Mouse (Mus musculus) heart, postnatal 0 days (tissue): Measurements from ENCODE around the gene Nelfcd. TPM values are rescaled to one million over a fixed set of nuclear protein-coding genes. Genes with fewer than 3 reads are reported as not detected.

Experiments
- ATAC-seq: fragments of 200-750 bp; cut with Nextera tagmentation; 2 replicates; pipeline ENCODE4 v1.8.0; 2017; ENCODE audit warnings: low read depth, moderate number of reproducible peaks, moderate library complexity; ENCODE audit not compliant: insufficient read depth
- DNase-seq: peaks from one replicate; pipeline ENCODE4 v3.0.0-alpha.2; 2016; ENCODE audit warnings: low spot score
- H3K27ac ChIP-seq: fragments of 300-500 bp; sonication (generic); 2 replicates; pipeline ENCODE4 v1.5.1; 2014; ENCODE audit warnings: low read depth, mild to moderate bottlenecking
- H3K27me3 ChIP-seq: fragments of 300-500 bp; sonication (generic); 2 replicates; pipeline ENCODE4 v1.6.1; 2014; ENCODE audit warnings: low read length, mixed read lengths; ENCODE audit not compliant: control insufficient read depth, insufficient read depth
- H3K36me3 ChIP-seq: fragments of 300-500 bp; sonication (generic); replicated peaks from 2 replicates; pipeline ENCODE4 v1.6.1; 2014; ENCODE audit warnings: low read length, mixed read lengths; ENCODE audit not compliant: control insufficient read depth, insufficient read depth
- H3K4me1 ChIP-seq: fragments of 300-500 bp; sonication (generic); 2 replicates; pipeline ENCODE4 v1.6.1; 2014; ENCODE audit warnings: antibody characterized with exemption; ENCODE audit not compliant: control insufficient read depth, insufficient read depth
- H3K4me2 ChIP-seq: fragments of 300-500 bp; sonication (generic); 2 replicates; pipeline ENCODE4 v1.6.1; 2014; ENCODE audit warnings: low read depth, mild to moderate bottlenecking, low read length, moderate library complexity
- H3K4me3 ChIP-seq: fragments of 300-500 bp; sonication (generic); 2 replicates; pipeline ENCODE4 v1.5.1; 2014; ENCODE audit warnings: low read depth, low read length
- H3K9ac ChIP-seq: fragments of 300-500 bp; sonication (generic); replicated peaks from 2 replicates; pipeline ENCODE4 v1.6.1; 2014; ENCODE audit warnings: low read depth, low read length, mixed read lengths
- H3K9me3 ChIP-seq: fragments of 300-500 bp; sonication (generic); replicated peaks from 2 replicates; pipeline ENCODE4 v1.6.1; 2016; ENCODE audit warnings: low read length; ENCODE audit not compliant: control insufficient read depth
- CTCF ChIP-seq: IDR thresholded peaks from 2 replicates; pipeline ENCODE4 v1.5.1; 2016; ENCODE audit warnings: antibody characterized with exemption, control low read depth, low read depth
- EP300 ChIP-seq: IDR thresholded peaks from 2 replicates; pipeline ENCODE4 v1.6.1; 2016; ENCODE audit warnings: antibody characterized with exemption, low read depth
- WGBS: fragments of 180-500 bp; shearing (Covaris S2); extraction: QIAGEN DNeasy Blood & Tissue Kit; methylation state at CpG from one replicate; pipeline ENCODE4 v1.1.7; 2014; 5-methylcytosine and 5-hydroxymethylcytosine counted together
- polyA plus RNA-seq: library from polyadenylated mRNA; unstranded; fragments of >200 nt; fragmentation: Nextera tagmentation; extraction: Ambion mirVana; gene quantifications from 2 replicates; pipeline ENCODE4 v1.2.1, GENCODE M21; 2015
- total RNA-seq: library from RNA; depleted of rRNA; stranded (reverse); fragments of >200 nt; gene quantifications from 2 replicates; pipeline ENCODE4 v1.2.3, GENCODE M21; 2014; ENCODE audit warnings: low replicate concordance

Nelfcd gene
- total and polyA plus RNA-seq, 2 experiments from 2014 or later: 30.1 to 60.4 TPM

DNA sequence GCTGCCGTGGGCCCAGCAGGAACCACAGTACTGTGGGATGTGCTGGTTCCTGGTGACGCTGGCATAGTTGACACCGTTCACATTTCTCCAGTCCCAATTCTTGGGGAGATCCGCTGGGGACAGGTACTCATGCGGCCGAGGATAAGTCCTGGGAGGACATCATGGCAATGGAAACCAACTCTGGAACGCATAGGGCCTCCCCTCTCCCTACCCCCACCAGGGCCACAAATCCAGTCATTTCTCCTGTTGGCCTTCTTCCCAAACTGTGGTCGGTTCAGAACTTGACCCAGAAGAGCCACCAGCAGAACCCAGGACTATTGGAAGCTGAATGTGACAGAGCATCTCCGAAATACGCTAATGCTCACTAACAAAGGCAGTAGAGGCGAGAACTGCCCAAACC, 22.6 kb downstream of the Nelfcd start:
- DNase-seq (no peak), ATAC-seq (no peak)
- 62% methylated on average over 11 of the region's 11 CpGs for WGBS
- Histone ChIP-seq H3K4me2 (peak overlapping the region; percentile 79), H3K9me3 (no peaks in the 10 kb centered on the region), H3K4me1 (peaks cover 25% of the 10 kb centered on the region), H3K9ac (peak overlapping the region; percentile 66), H3K4me3 (peak overlapping the region; percentile 65), H3K27me3 (no peaks in the 10 kb centered on the region), H3K27ac (peak overlapping the region; percentile 18), H3K36me3 (0 out of 2 replicates have a peak, but pooled peaks cover 7% of the 10 kb centered on the region)
- no peak for TF ChIP-seq CTCF
- no peak for TF ChIP-seq EP300

DNA sequence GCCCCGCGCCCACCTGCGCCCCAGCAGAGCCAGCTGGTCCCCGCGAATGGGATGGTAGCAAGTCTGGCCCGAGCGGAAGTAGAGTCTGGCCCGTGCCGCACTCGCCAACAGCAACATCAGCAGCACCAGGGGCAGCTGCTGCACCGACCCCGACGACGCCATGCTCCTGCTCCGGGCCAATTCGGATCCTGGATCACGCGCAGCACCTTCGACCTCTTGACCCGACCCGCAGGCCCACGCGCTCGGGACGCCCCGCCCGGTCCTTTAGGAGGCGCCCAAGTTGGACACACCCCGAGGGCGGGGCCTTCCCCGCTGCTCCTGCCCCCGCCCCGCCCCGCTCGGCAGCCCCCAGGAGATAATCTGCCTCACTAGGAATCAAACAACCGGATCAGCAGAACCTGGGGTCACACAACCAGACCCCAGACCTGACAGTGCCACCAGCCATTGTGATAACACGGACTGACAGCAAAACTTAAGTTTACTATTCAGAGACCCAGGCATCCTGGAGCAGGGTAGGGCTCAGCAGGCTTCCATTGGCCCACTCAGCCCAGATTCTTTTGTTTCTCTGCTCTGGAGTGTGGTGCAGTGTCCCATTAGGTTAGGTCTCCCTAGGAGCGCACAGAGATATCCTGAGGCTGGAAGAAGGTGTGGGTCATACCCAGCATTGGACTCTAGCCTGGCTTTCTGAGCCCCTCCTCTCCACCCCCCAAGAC, 23.3 kb downstream of the Nelfcd start, which contains the start of gene Ctsz:
Ctsz (minus strand) TSS at position 303 of the 713 bp plus-strand sequence.
- ATAC-seq (peak; percentile 69), DNase-seq (peak; percentile 41)
- H3K9ac ChIP-seq: peak within 1 kb of the TSS; percentile 66
- H3K27me3 ChIP-seq: no peaks in the 10 kb centered on the region
- 0 out of 2 replicates have a peak, but pooled peaks cover 3% of the 10 kb centered on the region for H3K36me3 ChIP-seq
- 2% methylated on average over 38 of the region's 38 CpGs for WGBS
- H3K27ac ChIP-seq: peak within 1 kb of the TSS; percentile 18
- peak within 1 kb of the TSS; percentile 65 for H3K4me3 ChIP-seq
- peaks cover 25% of the 10 kb centered on the region for H3K4me1 ChIP-seq
- no peak for TF ChIP-seq EP300
- no peak; the same call in 1 of the 2 replicates for TF ChIP-seq CTCF
- peak within 1 kb of the TSS; percentile 79 for H3K4me2 ChIP-seq
- H3K9me3 ChIP-seq: no peaks in the 10 kb centered on the region

DNA sequence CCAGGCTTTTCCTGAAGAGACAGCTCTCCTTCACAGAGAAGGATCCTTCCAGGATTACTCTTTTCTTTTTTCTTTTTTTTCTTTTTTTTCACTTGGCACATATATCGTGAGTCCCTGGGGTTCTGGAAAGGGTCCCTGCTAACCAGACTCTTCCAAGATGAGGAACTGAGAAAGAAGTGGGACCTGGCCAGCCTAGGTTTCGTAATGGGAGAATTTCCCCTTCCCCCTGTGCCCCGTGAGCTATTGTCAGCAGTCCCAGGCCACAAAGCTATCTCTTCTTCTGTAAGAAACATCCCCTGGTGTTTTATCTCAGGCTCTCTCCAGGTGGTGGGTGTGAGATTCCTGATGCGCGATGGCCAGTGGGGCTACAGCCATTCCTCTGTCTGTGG, 23.8 kb downstream of the Nelfcd start:
- H3K9me3 ChIP-seq: no peaks in the 10 kb centered on the region
- H3K4me3 ChIP-seq: peak overlapping the region; percentile 65; the same call in 1 of the 2 replicates
- H3K36me3 ChIP-seq: 0 out of 2 replicates have a peak, but pooled peaks cover 3% of the 10 kb centered on the region
- TF ChIP-seq EP300: no peak
- WGBS: 39% methylated on average over 5 of the region's 5 CpGs
- DNase-seq (no peak), ATAC-seq (no peak)
- no peaks in the 10 kb centered on the region for H3K27me3 ChIP-seq
- peak overlapping the region; percentile 79 for H3K4me2 ChIP-seq
- H3K27ac ChIP-seq: 0 out of 2 replicates have a peak overlapping the region, but pooled peaks have one; percentile 18
- peaks cover 25% of the 10 kb centered on the region for H3K4me1 ChIP-seq
- H3K9ac ChIP-seq: no peak overlapping the region

DNA sequence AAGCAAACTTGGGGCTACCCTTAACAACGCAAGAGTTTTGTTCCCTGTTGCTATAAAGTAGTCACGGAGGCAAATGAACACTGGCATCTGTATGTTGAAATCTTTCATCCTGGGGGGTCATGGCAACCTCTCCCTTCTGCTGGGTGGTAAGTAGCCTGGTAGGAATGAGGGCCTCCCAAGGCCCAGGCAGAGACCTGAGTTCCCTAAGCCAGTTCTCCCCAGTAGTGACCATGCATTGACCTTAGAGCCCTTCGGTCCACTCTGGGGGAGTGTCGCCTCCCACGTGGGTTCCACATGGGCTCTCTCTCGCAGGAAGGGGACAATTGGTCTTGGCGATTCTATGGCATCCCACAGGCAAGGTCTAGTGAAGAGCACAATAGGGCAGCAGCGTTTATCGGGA, 24.4 kb downstream of the Nelfcd start:
- TF ChIP-seq CTCF (no peak), EP300 (no peak)
- Histone ChIP-seq H3K27me3 (no peaks in the 10 kb centered on the region), H3K4me1 (peaks cover 25% of the 10 kb centered on the region), H3K4me3 (no peak overlapping the region), H3K36me3 (0 out of 2 replicates have a peak, but pooled peaks cover 3% of the 10 kb centered on the region), H3K4me2 (no peak overlapping the region), H3K9me3 (no peaks in the 10 kb centered on the region), H3K9ac (no peak overlapping the region), H3K27ac (no peak overlapping the region)
- no peak for DNase-seq
- 83% methylated on average over 9 of the region's 9 CpGs for WGBS
- no peak for ATAC-seq

DNA sequence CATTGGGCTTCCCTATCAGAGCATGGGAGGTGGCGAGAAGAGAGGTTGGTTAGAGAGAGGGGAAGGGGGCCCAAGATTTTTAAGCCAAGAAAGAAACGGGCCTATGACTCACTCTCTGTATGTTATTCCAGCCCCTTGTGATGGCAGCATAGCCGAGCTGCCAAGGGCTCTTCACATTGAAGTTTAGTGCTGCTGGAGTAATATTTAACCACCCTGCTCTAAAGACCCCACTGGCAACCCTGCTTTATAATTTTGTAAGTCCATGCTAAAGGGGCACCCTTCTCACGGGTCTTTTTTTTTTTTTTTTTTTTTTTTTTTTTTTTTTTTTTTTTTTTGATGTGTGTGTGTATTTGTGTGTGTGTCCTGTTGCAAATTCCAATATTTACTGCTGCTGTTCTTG, 26.3 kb downstream of the Nelfcd start:
- Histone ChIP-seq H3K4me3 (no peak overlapping the region), H3K9me3 (no peaks in the 10 kb centered on the region), H3K27ac (no peak overlapping the region), H3K4me2 (no peak overlapping the region), H3K9ac (no peak overlapping the region), H3K4me1 (peaks cover 25% of the 10 kb centered on the region), H3K27me3 (no peaks in the 10 kb centered on the region), H3K36me3 (no peaks in the 10 kb centered on the region)
- DNase-seq: no peak
- no peak for ATAC-seq
- TF ChIP-seq EP300: no peak
- no peak for TF ChIP-seq CTCF
- WGBS: 69% methylated on average over 4 of the region's 4 CpGs

DNA sequence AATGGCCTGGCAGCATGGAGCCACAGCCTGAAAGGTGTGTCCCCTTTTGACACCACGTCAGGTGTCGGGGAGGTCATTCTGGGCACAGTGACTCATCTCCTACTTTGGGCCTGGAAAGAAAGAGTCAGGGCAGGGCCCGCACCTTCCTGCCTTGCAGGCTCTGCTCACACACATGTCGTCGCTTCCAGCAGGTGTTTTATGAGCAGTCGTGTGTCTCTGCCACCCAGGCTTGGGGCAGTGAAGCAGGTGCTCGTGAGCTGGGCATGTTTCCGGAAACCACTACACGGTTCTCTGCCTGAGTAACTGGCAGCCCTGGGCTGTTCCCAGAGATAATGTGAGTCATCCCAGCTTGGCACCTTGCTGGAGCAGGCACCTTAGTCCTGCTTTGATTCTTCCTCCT, 26.9 kb downstream of the Nelfcd start:
- no peak for TF ChIP-seq CTCF
- TF ChIP-seq EP300: no peak
- no peak overlapping the region for H3K9ac ChIP-seq
- H3K27ac ChIP-seq: peak overlapping the region; percentile 52; the same call in 1 of the 2 replicates
- H3K36me3 ChIP-seq: no peaks in the 10 kb centered on the region
- H3K27me3 ChIP-seq: no peaks in the 10 kb centered on the region
- WGBS: 50% methylated on average over 9 of the region's 9 CpGs
- peaks cover 25% of the 10 kb centered on the region for H3K4me1 ChIP-seq
- DNase-seq: no peak
- H3K4me2 ChIP-seq: no peak overlapping the region
- H3K9me3 ChIP-seq: no peaks in the 10 kb centered on the region
- no peak overlapping the region for H3K4me3 ChIP-seq
- ATAC-seq: peak; percentile 34
